Mouse (Mus musculus) G1E (cell line): ENCODE data around the gene Gipc3.

Source experiments
- CTCF ChIP-seq: IDR thresholded peaks from 2 replicates; pipeline ENCODE4 v1.5.1; 2012; ENCODE audit warnings: low read depth, low read length, inconsistent platforms, mixed read lengths
- GATA1 ChIP-seq: IDR thresholded peaks from 2 replicates; pipeline ENCODE4 v1.6.1; 2012; ENCODE audit warnings: borderline replicate concordance, low read length, inconsistent platforms, mixed read lengths
- TAL1 ChIP-seq: conservative IDR thresholded peaks from 2 replicates; pipeline ENCODE4 v1.6.1; 2012; ENCODE audit warnings: low read depth, low read length, inconsistent platforms, mixed read lengths

GRCm38 (mm10) chr10:81319330-81319699, 23.8 kb downstream of the Gipc3 start:
- TF ChIP-seq CTCF (no peak), TAL1 (no peak), GATA1 (no peak)
